Mouse (Mus musculus) stomach, embryonic 16.5 days (tissue): ENCODE results near the gene Pex13. TPM values are rescaled to one million over a fixed set of nuclear protein-coding genes. Genes with fewer than 3 reads are reported as not detected.

Source experiments
- ATAC-seq: fragments of 200-750 bp; cut with Nextera tagmentation; 2 replicates; pipeline ENCODE4 v1.8.0; 2017; ENCODE audit warnings: moderate number of reproducible peaks, moderate TSS enrichment; ENCODE audit not compliant: insufficient read depth, low FRiP score
- H3K27ac ChIP-seq: fragments of 300-500 bp; sonication (generic); 2 replicates; pipeline ENCODE4 v1.5.1; 2014; ENCODE audit warnings: low read length
- H3K27me3 ChIP-seq: fragments of 300-500 bp; sonication (generic); 2 replicates; pipeline ENCODE4 v1.6.1; 2014; ENCODE audit warnings: low read length, control low read depth, mixed read lengths; ENCODE audit not compliant: control insufficient read depth, insufficient read depth
- H3K36me3 ChIP-seq: fragments of 300-500 bp; sonication (generic); 2 replicates; pipeline ENCODE4 v1.6.1; 2014; ENCODE audit warnings: low read length; ENCODE audit not compliant: control insufficient read depth, insufficient read depth
- H3K4me1 ChIP-seq: fragments of 300-500 bp; sonication (generic); 2 replicates; pipeline ENCODE4 v1.6.1; 2014; ENCODE audit warnings: low read length, control low read depth, mixed read lengths; ENCODE audit not compliant: control insufficient read depth, insufficient read depth
- H3K4me2 ChIP-seq: fragments of 300-500 bp; sonication (generic); 2 replicates; pipeline ENCODE4 v1.6.1; 2014; ENCODE audit warnings: low read depth, low read length, mixed read lengths
- H3K4me3 ChIP-seq: fragments of 300-500 bp; sonication (generic); replicated peaks from 2 replicates; pipeline ENCODE4 v1.5.1; 2014; ENCODE audit warnings: mild to moderate bottlenecking, low read length
- H3K9ac ChIP-seq: fragments of 300-500 bp; sonication (generic); 2 replicates; pipeline ENCODE4 v1.6.1; 2014; ENCODE audit warnings: low read length
- H3K9me3 ChIP-seq: fragments of 300-500 bp; sonication (generic); replicated peaks from 2 replicates; pipeline ENCODE4 v1.6.1; 2016; ENCODE audit warnings: low read length, control low read depth; ENCODE audit not compliant: control insufficient read depth
- WGBS: fragments of 180-500 bp; shearing (Covaris S2); extraction: QIAGEN DNeasy Blood & Tissue Kit; methylation state at CpG from one replicate; pipeline ENCODE4 v1.1.7; 2014; 5-methylcytosine and 5-hydroxymethylcytosine counted together
- polyA plus RNA-seq: library from polyadenylated mRNA; unstranded; fragments of >200 nt; fragmentation: Nextera tagmentation; extraction: Ambion mirVana; gene quantifications from 2 replicates; pipeline ENCODE4 v1.2.1, GENCODE M21; 2015

Pex13 gene
- polyA plus RNA-seq, 1 experiment from 2014 or later: 24.3 TPM

DNA sequence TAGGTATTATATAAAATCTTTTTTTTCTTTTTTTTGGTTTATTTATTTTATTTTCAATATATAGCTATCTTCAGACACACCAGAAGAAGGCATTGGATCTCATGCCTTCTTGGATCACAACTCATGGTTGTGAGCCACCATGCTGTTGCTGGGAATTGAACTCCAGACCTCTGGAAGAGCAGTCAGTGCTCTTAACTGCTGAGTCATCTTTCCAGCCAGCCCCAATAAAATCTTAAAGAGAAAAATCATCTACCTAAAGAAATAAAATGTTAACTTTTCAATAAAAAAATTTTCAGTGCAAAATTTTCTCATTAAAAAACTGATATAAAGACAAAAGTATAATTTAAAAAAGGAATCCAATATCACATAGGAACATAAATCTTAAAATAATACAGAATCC is 1.5 kb downstream of the Pex13 start:
- no peak overlapping the region for H3K4me2 ChIP-seq
- no peak for ATAC-seq
- no peaks in the 10 kb centered on the region for H3K9me3 ChIP-seq
- no peak overlapping the region for H3K4me3 ChIP-seq
- no peaks in the 10 kb centered on the region for H3K36me3 ChIP-seq
- H3K27ac ChIP-seq: no peak overlapping the region
- no peaks in the 10 kb centered on the region for H3K27me3 ChIP-seq
- no peak overlapping the region for H3K9ac ChIP-seq
- H3K4me1 ChIP-seq: no peaks in the 10 kb centered on the region

DNA sequence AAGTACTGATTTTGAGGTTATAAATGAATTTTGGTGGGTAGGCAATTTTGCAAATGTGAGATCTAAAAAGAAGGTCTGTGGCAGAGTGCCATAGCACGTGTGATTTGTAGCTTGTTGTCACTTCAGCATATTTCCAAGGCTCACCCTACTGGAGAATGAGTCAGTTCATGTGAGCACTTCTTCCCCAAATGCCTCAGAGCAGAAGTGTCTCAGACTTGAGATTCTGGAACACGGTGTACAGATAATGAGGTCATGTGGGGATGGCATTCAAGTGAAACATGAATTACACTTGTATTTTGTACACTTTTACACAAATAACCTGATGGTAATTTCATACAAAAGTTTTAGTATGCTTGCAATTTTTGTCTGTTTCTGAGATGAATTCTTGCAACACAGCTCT is 8.0 kb downstream of the Pex13 start:
- Histone ChIP-seq H3K4me2 (no peak overlapping the region), H3K4me1 (no peaks in the 10 kb centered on the region), H3K4me3 (no peak overlapping the region), H3K27me3 (no peaks in the 10 kb centered on the region), H3K36me3 (no peaks in the 10 kb centered on the region), H3K9ac (no peak overlapping the region), H3K27ac (no peak overlapping the region), H3K9me3 (no peaks in the 10 kb centered on the region)
- ATAC-seq: no peak
- WGBS: 70% methylated on average over 2 of the region's 2 CpGs

DNA sequence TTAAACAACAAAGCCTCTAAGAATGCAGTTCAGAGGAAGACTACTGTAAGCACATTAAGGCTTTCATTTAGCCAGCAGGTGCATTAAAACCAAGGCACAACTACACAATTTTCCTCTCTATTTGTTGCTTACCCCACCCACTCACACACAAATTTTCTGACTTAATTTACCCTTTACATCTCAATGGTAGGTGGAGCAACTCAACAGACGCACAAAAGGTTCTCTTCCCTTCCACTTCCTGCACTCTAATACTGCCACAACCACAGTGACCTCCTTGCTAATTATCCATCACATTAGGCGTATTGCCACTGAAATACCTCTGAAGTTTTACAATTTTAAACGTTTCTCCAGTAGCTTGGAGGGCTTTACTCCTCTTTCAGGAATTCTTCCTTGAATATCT is 12.1 kb downstream of the Pex13 start:
- 77% methylated on average over 3 of the region's 3 CpGs for WGBS
- no peak overlapping the region for H3K4me3 ChIP-seq
- ATAC-seq: no peak
- no peaks in the 10 kb centered on the region for H3K4me1 ChIP-seq
- H3K9me3 ChIP-seq: no peaks in the 10 kb centered on the region
- H3K36me3 ChIP-seq: peaks cover 3% of the 10 kb centered on the region; the same call in 1 of the 2 replicates
- no peak overlapping the region for H3K27ac ChIP-seq
- no peaks in the 10 kb centered on the region for H3K27me3 ChIP-seq
- H3K9ac ChIP-seq: no peak overlapping the region
- H3K4me2 ChIP-seq: no peak overlapping the region

DNA sequence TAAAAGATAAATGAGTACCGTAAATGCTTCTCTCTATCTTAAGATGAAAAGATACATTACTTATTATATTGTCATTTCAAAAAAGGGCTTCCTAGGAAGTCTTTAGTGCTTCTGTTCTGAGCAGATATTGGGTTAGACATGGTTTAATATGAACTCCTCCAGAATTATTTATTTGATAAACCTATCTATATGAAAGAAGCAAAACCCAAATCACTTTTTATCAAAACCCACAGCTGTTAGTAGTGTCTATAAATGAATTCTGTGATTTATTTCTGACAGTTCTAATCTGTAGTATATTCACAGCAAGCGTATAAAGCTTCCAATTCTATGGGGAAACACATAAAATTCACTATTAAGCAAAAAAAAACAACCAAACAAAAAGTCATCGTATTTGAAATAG is 17.9 kb downstream of the Pex13 start:
- Histone ChIP-seq H3K4me3 (no peak overlapping the region), H3K4me2 (no peak overlapping the region), H3K27ac (no peak overlapping the region), H3K9ac (no peak overlapping the region), H3K36me3 (peaks cover 6% of the 10 kb centered on the region), H3K4me1 (no peaks in the 10 kb centered on the region), H3K27me3 (no peaks in the 10 kb centered on the region), H3K9me3 (no peaks in the 10 kb centered on the region)
- ATAC-seq: no peak
- WGBS: 92% methylated on average over 3 of the region's 3 CpGs

DNA sequence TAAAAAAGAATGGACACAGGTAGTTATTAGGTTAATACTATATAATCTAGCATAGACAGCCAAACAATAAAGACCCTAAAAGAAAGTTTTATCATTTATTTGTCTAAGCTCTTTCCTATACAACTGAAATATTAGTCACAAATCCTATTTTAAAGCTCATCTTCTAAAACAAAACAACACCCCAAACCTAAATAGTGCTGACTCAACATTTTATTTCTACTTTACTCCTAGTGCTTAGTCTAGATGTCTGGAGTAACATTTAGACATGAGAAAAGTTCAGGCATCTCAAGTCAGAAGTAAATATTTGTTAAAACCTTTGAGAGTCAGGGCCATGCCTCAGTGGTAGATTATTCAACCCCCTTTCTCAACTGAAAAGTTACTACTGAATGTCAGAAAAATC is 18.3 kb downstream of the Pex13 start:
- Histone ChIP-seq H3K27ac (no peak overlapping the region), H3K27me3 (no peaks in the 10 kb centered on the region), H3K4me1 (no peaks in the 10 kb centered on the region), H3K4me2 (no peak overlapping the region), H3K36me3 (peaks cover 6% of the 10 kb centered on the region), H3K9ac (no peak overlapping the region), H3K4me3 (no peak overlapping the region), H3K9me3 (no peaks in the 10 kb centered on the region)
- no peak for ATAC-seq

DNA sequence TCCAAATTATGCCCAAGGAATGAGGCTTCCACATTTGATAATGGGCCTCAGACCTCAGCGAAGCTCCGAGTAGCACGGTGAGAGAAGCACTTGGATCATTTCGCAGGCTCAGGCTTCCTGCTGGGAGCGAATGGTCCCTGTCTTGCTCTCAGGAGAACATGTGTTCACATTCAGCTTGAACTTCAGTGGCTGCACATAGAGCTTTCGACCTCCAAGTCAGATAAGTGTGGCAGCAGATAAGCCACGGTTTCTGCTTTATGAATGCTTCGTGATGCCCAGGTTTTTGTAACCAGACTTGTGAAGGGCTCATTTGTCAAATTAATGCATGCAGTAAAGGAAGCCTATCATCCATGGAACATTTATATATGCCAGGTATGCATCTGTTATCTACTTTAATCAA is 31.2 kb downstream of the Pex13 start:
- no peak for ATAC-seq
- no peaks in the 10 kb centered on the region for H3K4me1 ChIP-seq
- WGBS: 63% methylated on average over 8 of the region's 8 CpGs
- no peaks in the 10 kb centered on the region for H3K9me3 ChIP-seq
- no peak overlapping the region for H3K4me2 ChIP-seq
- H3K4me3 ChIP-seq: no peak overlapping the region
- H3K36me3 ChIP-seq: no peaks in the 10 kb centered on the region; the same call in 1 of the 2 replicates
- no peak overlapping the region for H3K27ac ChIP-seq
- no peaks in the 10 kb centered on the region for H3K27me3 ChIP-seq
- no peak overlapping the region for H3K9ac ChIP-seq

DNA sequence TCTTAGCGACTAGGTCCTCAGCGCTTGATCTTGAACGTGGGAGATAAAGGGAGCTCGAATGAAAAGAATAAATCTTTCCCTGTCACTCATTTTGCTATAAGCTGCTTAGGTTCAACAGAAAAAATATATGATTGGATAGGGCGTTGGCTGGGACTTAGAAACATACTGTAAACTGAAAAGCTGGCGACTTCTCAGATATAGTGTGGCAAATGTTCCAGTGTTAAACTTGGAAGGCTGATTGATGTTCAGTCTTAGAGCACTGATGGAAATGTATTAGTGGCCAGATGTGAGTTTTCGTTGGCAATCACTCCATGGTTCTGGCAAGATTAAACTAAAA is 31.9 kb downstream of the Pex13 start:
- peak; percentile 28; the same call in 1 of the 2 replicates for ATAC-seq
- H3K27me3 ChIP-seq: no peaks in the 10 kb centered on the region
- no peak overlapping the region for H3K9ac ChIP-seq
- no peaks in the 10 kb centered on the region for H3K9me3 ChIP-seq
- H3K4me1 ChIP-seq: no peaks in the 10 kb centered on the region
- 6% methylated on average over 7 of the region's 7 CpGs for WGBS
- peak overlapping the region; percentile 95 for H3K4me3 ChIP-seq
- no peaks in the 10 kb centered on the region; the same call in 1 of the 2 replicates for H3K36me3 ChIP-seq
- peak overlapping the region; percentile 42; the same call in 1 of the 2 replicates for H3K27ac ChIP-seq
- peak overlapping the region; percentile 80 for H3K4me2 ChIP-seq

DNA sequence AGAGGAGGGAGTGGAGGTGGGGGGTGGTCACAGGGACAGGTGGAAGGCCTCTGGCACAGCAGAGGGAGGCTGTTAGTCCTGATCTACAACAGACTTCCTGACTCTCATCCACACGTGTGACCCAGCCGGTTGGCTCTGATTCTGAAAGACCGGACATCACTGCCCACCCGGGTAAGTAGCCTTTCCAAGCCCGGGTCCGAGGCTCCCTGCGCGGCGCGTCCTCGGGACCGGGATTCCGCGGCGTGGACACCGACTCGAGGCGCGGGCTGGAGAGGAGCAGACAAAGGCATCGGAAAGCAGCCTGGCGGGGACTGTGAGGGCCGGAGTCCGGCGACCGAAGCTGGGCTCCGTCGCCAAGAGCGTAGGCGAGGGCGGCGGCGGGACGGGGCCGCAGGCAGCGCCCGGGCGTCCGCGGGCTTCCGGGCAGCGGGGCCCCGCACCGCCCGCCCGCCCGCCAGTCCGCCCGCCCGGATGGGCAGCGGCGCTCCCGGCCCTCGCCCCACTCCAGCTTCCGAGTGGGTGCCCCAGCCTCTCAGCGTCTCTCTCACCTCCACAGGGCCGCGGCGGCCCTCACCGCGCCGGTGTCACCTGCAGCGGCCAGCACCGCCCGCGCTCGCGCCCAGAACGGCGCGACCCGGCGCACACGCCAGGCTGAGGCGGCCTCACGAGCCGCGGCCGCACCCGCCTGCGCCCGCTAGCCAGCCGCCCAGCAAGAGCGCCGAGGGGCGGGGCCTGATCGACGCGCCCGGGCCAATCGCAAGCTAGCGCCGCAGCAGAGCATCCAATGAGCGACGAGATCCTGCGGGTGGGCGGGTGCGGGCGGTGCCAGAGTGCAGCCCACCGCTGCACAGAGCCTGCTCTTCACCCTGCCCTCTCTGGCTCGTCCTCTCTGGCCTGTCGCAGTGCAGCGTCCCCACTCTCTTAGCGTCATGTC is 32.5 kb downstream of the Pex13 start, which contains the start of gene 0610010F05Rik:
TSS of gene 0610010F05Rik (minus strand) at position 695 of the 934 bp plus-strand sequence.
- peak within 1 kb of the TSS; percentile 95 for H3K4me3 ChIP-seq
- no peaks in the 10 kb centered on the region for H3K9me3 ChIP-seq
- under 1% methylated on average over 95 of the region's 103 CpGs for WGBS
- no peaks in the 10 kb centered on the region; the same call in 1 of the 2 replicates for H3K36me3 ChIP-seq
- H3K4me2 ChIP-seq: peak within 1 kb of the TSS; percentile 80
- peak; percentile 100 for ATAC-seq
- peak within 1 kb of the TSS; percentile 81 for H3K27ac ChIP-seq
- H3K9ac ChIP-seq: peak within 1 kb of the TSS; percentile 92
- H3K4me1 ChIP-seq: no peaks in the 10 kb centered on the region
- no peaks in the 10 kb centered on the region for H3K27me3 ChIP-seq

DNA sequence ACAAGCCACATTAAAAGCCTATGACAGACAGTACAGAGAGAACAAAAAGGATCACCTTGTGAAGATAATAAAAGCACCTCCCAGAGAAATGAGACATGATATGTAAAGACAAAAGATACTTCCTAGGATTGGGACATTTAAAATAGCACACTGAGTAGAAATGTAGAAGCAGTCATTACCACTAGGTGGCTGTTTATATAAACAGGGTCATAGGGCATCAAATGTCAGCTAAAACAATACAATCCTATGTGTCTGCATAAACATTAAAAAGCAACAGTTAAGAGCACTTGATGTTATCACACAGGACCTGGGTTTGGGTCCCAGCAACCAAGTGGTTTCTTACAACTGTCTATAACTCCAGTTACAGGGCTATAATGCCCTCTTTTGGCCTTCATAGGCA is 35.1 kb downstream of the Pex13 start:
- Histone ChIP-seq H3K9ac (no peak overlapping the region), H3K27ac (no peak overlapping the region), H3K36me3 (peaks cover 4% of the 10 kb centered on the region; the same call in 1 of the 2 replicates), H3K4me1 (no peaks in the 10 kb centered on the region), H3K4me2 (no peak overlapping the region), H3K4me3 (no peak overlapping the region), H3K9me3 (no peaks in the 10 kb centered on the region), H3K27me3 (no peaks in the 10 kb centered on the region)
- ATAC-seq: no peak
